Mouse (Mus musculus) C2C12 (cell line): Measurements from ENCODE around the gene Icmt.

Experiments
- CTCF ChIP-seq: IDR thresholded peaks from one replicate; pipeline ENCODE4 v1.5.1; 2011; ENCODE audit not compliant: control insufficient read depth, insufficient read depth, insufficient read length
- MYOD1 ChIP-seq: IDR thresholded peaks from one replicate; pipeline ENCODE4 v1.6.1; 2011; ENCODE audit warnings: low read depth; ENCODE audit not compliant: control insufficient read depth, insufficient read length

- TF ChIP-seq CTCF: no peak
- TF ChIP-seq MYOD1: no peak
Measured at GRCm38 (mm10) chr4:152263089-152263488, 33.9 kb upstream of the Icmt start.
